Mouse (Mus musculus): ENCODE data around the gene Gm17622.

Gm17622 gene

GRCm38 (mm10) chr13:96490433-96490832, at the start of gene Gm17622:
TSS of gene Gm17622 (plus strand) at chr13:96490733.
- DNase-seq (ENCODE audit: low spot score in 2 of 2), result no peak

- no peak for DNase-seq (ENCODE audit: low spot score in 2 of 2)
Observed at GRCm38 (mm10) chr13:96450205-96450856, 40.2 kb upstream of the Gm17622 start.

- DNase-seq (ENCODE audit: low spot score in 2 of 2), result no peak
Observed at GRCm38 (mm10) chr13:96450869-96451268, 39.7 kb upstream of the Gm17622 start.

- DNase-seq (ENCODE audit: low spot score in 2 of 2), result no peak
Observed at GRCm38 (mm10) chr13:96451386-96452140, 39.0 kb upstream of the Gm17622 start.

- no peak for DNase-seq (ENCODE audit: low spot score in 2 of 2)
Observed at GRCm38 (mm10) chr13:96452621-96453020, 37.9 kb upstream of the Gm17622 start.

- no peak for DNase-seq (ENCODE audit: low spot score in 2 of 2)
Observed at GRCm38 (mm10) chr13:96454288-96454687, 36.2 kb upstream of the Gm17622 start.

GRCm38 (mm10) chr13:96457566-96457965, 33.0 kb upstream of the Gm17622 start:
- no peak for DNase-seq (ENCODE audit: low spot score in 2 of 2)

- no peak for DNase-seq (ENCODE audit: low spot score in 2 of 2)
Observed at GRCm38 (mm10) chr13:96458018-96458417, 32.5 kb upstream of the Gm17622 start.

GRCm38 (mm10) chr13:96458606-96459005, 31.9 kb upstream of the Gm17622 start:
- DNase-seq (ENCODE audit: low spot score in 2 of 2), result no peak

GRCm38 (mm10) chr13:96462644-96463043, 27.9 kb upstream of the Gm17622 start:
- DNase-seq (ENCODE audit: low spot score in 2 of 2), result no peak

- no peak for DNase-seq (ENCODE audit: low spot score in 2 of 2)
Observed at GRCm38 (mm10) chr13:96465315-96465714, 25.2 kb upstream of the Gm17622 start.

GRCm38 (mm10) chr13:96468678-96469077, 21.9 kb upstream of the Gm17622 start:
- no peak for DNase-seq (ENCODE audit: low spot score in 2 of 2)

GRCm38 (mm10) chr13:96470556-96470955, 20.0 kb upstream of the Gm17622 start:
- DNase-seq (ENCODE audit: low spot score in 2 of 2), result no peak

- DNase-seq (ENCODE audit: low spot score in 2 of 2), result no peak
Observed at GRCm38 (mm10) chr13:96470957-96471356, 19.6 kb upstream of the Gm17622 start, which contains the start of gene Ankdd1b. TSS of gene Ankdd1b (minus strand) at chr13:96471198.

GRCm38 (mm10) chr13:96477226-96477625, 13.3 kb upstream of the Gm17622 start:
- DNase-seq (ENCODE audit: low spot score in 2 of 2), result no peak

GRCm38 (mm10) chr13:96478991-96479390, 11.5 kb upstream of the Gm17622 start:
- no peak for DNase-seq (ENCODE audit: low spot score in 2 of 2)

- no peak for DNase-seq (ENCODE audit: low spot score in 2 of 2)
Observed at GRCm38 (mm10) chr13:96487230-96487629, 3.3 kb upstream of the Gm17622 start.

GRCm38 (mm10) chr13:96487968-96488367, 2.6 kb upstream of the Gm17622 start:
- DNase-seq (ENCODE audit: low spot score in 2 of 2), result no peak

GRCm38 (mm10) chr13:96496630-96497029, 6.1 kb downstream of the Gm17622 start:
- DNase-seq (ENCODE audit: low spot score in 2 of 2), result no peak

GRCm38 (mm10) chr13:96499891-96500290, 9.4 kb downstream of the Gm17622 start:
- no peak for DNase-seq (ENCODE audit: low spot score in 2 of 2)

- no peak for DNase-seq (ENCODE audit: low spot score in 2 of 2)
Observed at GRCm38 (mm10) chr13:96505661-96506060, 15.1 kb downstream of the Gm17622 start.

GRCm38 (mm10) chr13:96506313-96506712, 15.8 kb downstream of the Gm17622 start:
- DNase-seq (ENCODE audit: low spot score in 2 of 2), result no peak

GRCm38 (mm10) chr13:96507541-96507940, 17.0 kb downstream of the Gm17622 start:
- no peak for DNase-seq (ENCODE audit: low spot score in 2 of 2)

Measured in right cerebral cortex, adult 2 months (tissue).